Mouse (Mus musculus): ENCODE measurements around the gene Elovl2.
"Not testable (repeated sequence)": the region's sequence is repeated elsewhere in the genome, so short reads cannot be mapped to it uniquely, and the experiment has no call there.

The Elovl2 gene

GRCm38 (mm10) chr13:41235845-41236741 is 15.9 kb upstream of the Elovl2 start:
- in situ Hi-C loops (cut with MboI, MseI), result loop anchor here (5.0 kb wide), 2 partner anchors 99 to 394 kb away; no protein-coding TSS in a partner anchor

GRCm38 (mm10) chr13:41235181-41235580 is 15.0 kb upstream of the Elovl2 start:
- in situ Hi-C loops (cut with MboI, MseI), result loop anchor here (5.0 kb wide), 2 partner anchors 98 to 393 kb away; no protein-coding TSS in a partner anchor

- in situ Hi-C loops (cut with MboI, MseI), result no loop called here
Measured at GRCm38 (mm10) chr13:41233241-41233640, 13.0 kb upstream of the Elovl2 start.

- in situ Hi-C loops (cut with MboI, MseI), result no loop called here
Measured at GRCm38 (mm10) chr13:41232209-41232608, 12.0 kb upstream of the Elovl2 start.

- in situ Hi-C loops (cut with MboI, MseI), result no loop called here
Measured at GRCm38 (mm10) chr13:41231389-41231983, 11.3 kb upstream of the Elovl2 start.

- in situ Hi-C loops (cut with MboI, MseI), result no loop called here
Measured at GRCm38 (mm10) chr13:41230256-41230655, 10.1 kb upstream of the Elovl2 start.

GRCm38 (mm10) chr13:41228060-41228459 is 7.9 kb upstream of the Elovl2 start:
- in situ Hi-C loops (cut with MboI, MseI), result no loop called here

GRCm38 (mm10) chr13:41226513-41226912 is 6.3 kb upstream of the Elovl2 start:
- in situ Hi-C loops (cut with MboI, MseI), result no loop called here

GRCm38 (mm10) chr13:41219687-41220303 is 410 bp downstream of the Elovl2 start:
- in situ Hi-C loops (cut with MboI, MseI), result no loop called here

GRCm38 (mm10) chr13:41219056-41219455 is 1.1 kb downstream of the Elovl2 start:
- in situ Hi-C loops (cut with MboI, MseI), result no loop called here

GRCm38 (mm10) chr13:41216236-41216635 is 4.0 kb downstream of the Elovl2 start:
- in situ Hi-C loops (cut with MboI, MseI), result no loop called here

GRCm38 (mm10) chr13:41215669-41216068 is 4.5 kb downstream of the Elovl2 start:
- in situ Hi-C loops (cut with MboI, MseI), result no loop called here

GRCm38 (mm10) chr13:41212558-41213322 is 7.5 kb downstream of the Elovl2 start:
- in situ Hi-C loops (cut with MboI, MseI), result no loop called here

GRCm38 (mm10) chr13:41211276-41211675 is 8.9 kb downstream of the Elovl2 start:
- in situ Hi-C loops (cut with MboI, MseI), result no loop called here

GRCm38 (mm10) chr13:41206241-41206640 is 14.0 kb downstream of the Elovl2 start:
- in situ Hi-C loops (cut with MboI, MseI), result no loop called here

- in situ Hi-C loops (cut with MboI, MseI), result not testable (repeated sequence)
Measured at GRCm38 (mm10) chr13:41205568-41205967, 14.6 kb downstream of the Elovl2 start.

- in situ Hi-C loops (cut with MboI, MseI), result no loop called here
Measured at GRCm38 (mm10) chr13:41203691-41204090, 16.5 kb downstream of the Elovl2 start.

GRCm38 (mm10) chr13:41203289-41203688 is 16.9 kb downstream of the Elovl2 start:
- in situ Hi-C loops (cut with MboI, MseI), result no loop called here

- in situ Hi-C loops (cut with MboI, MseI), result no loop called here
Measured at GRCm38 (mm10) chr13:41200861-41201260, 19.3 kb downstream of the Elovl2 start.

- in situ Hi-C loops (cut with MboI, MseI), result no loop called here
Measured at GRCm38 (mm10) chr13:41195640-41196333, 24.4 kb downstream of the Elovl2 start.

- in situ Hi-C loops (cut with MboI, MseI), result no loop called here
Measured at GRCm38 (mm10) chr13:41187886-41188285, 32.3 kb downstream of the Elovl2 start.
